Mouse (Mus musculus) C2C12 (cell line): Measurements from ENCODE around the gene Atp11a. TPM values are rescaled to one million over a fixed set of nuclear protein-coding genes. Genes with fewer than 3 reads are reported as not detected.

Source experiments
- H3K27me3 ChIP-seq: one replicate; pipeline ENCODE4 v1.6.1; 2011; ENCODE audit not compliant: control insufficient read depth, insufficient read depth, insufficient read length
- H3K36me3 ChIP-seq: one replicate; pipeline ENCODE4 v1.6.1; 2011; ENCODE audit not compliant: control insufficient read depth, insufficient read depth
- H3K4me3 ChIP-seq: one replicate; pipeline ENCODE4 v1.5.1; 2011; ENCODE audit warnings: mild to moderate bottlenecking, control low read depth; ENCODE audit not compliant: poor library complexity, insufficient read depth, severe bottlenecking
- H3K79me2 ChIP-seq: one replicate; pipeline ENCODE4 v1.6.1; 2011; ENCODE audit not compliant: control insufficient read depth, insufficient read depth
- H3K79me3 ChIP-seq: one replicate; pipeline ENCODE4 v1.6.1; 2011; ENCODE audit warnings: low read depth, control low read depth
- H3ac ChIP-seq: one replicate; pipeline ENCODE3; 2011; ENCODE audit warnings: low read depth; ENCODE audit not compliant: control insufficient read depth, insufficient read length
- CEBPB ChIP-seq: IDR thresholded peaks from one replicate; pipeline ENCODE4 v1.6.1; 2011; ENCODE audit warnings: low read depth, mild to moderate bottlenecking, control low read depth, moderate library complexity
- CTCF ChIP-seq: IDR thresholded peaks from one replicate; pipeline ENCODE4 v1.5.1; 2011; ENCODE audit not compliant: control insufficient read depth, insufficient read depth, insufficient read length
- FOSL1 ChIP-seq: IDR thresholded peaks from one replicate; pipeline ENCODE4 v1.8.0; 2011; ENCODE audit warnings: mild to moderate bottlenecking, low read length; ENCODE audit not compliant: poor library complexity, insufficient read depth, severe bottlenecking
- MAX ChIP-seq: IDR thresholded peaks from one replicate; pipeline ENCODE4 v1.6.1; 2011; ENCODE audit warnings: mild to moderate bottlenecking, control low read depth
- MYOD1 ChIP-seq: IDR thresholded peaks from one replicate; pipeline ENCODE4 v1.6.1; 2011; ENCODE audit warnings: low read depth; ENCODE audit not compliant: control insufficient read depth, insufficient read length
- MYOG ChIP-seq: IDR thresholded peaks from one replicate; pipeline ENCODE4 v1.6.1; 2011; ENCODE audit not compliant: control insufficient read depth, insufficient read length; ENCODE audit errors: extremely low read depth
- USF1 ChIP-seq: IDR thresholded peaks from one replicate; pipeline ENCODE4 v1.6.1; 2011; ENCODE audit warnings: low read depth, mild to moderate bottlenecking, control low read depth, moderate library complexity
- polyA plus RNA-seq: library from polyadenylated mRNA; unstranded; fragments of >200 nt; fragmentation: generic; extraction: Trizol; gene quantifications from one replicate; pipeline ENCODE4 v1.2.1, GENCODE M21; 2012; ENCODE audit warnings: missing spikeins

Gene Atp11a
- polyA plus RNA-seq, 1 experiment, result 16.6 TPM

- Histone ChIP-seq H3K4me3 (no peak overlapping the region), H3ac (no peak overlapping the region), H3K79me3 (peaks cover 1% of the 10 kb centered on the region), H3K36me3 (no peaks in the 10 kb centered on the region), H3K79me2 (no peaks in the 10 kb centered on the region), H3K27me3 (no peaks in the 10 kb centered on the region)
- TF ChIP-seq CTCF (no peak), MYOD1 (no peak), MYOG (no peak), MAX (no peak), USF1 (no peak), FOSL1 (no peak), CEBPB (no peak)
Observed at GRCm38 (mm10) chr8:12777171-12777570, 20.4 kb downstream of the Atp11a start.

GRCm38 (mm10) chr8:12779541-12779940 lies 22.7 kb downstream of the Atp11a start:
- Histone ChIP-seq H3ac (no peak overlapping the region), H3K79me3 (peaks cover 1% of the 10 kb centered on the region), H3K4me3 (no peak overlapping the region), H3K27me3 (no peaks in the 10 kb centered on the region), H3K36me3 (no peaks in the 10 kb centered on the region), H3K79me2 (no peaks in the 10 kb centered on the region)
- TF ChIP-seq MAX (peak; percentile 22), FOSL1 (peak; percentile 14), MYOG (no peak), USF1 (no peak), CEBPB (peak; percentile 98), MYOD1 (no peak), CTCF (no peak)

- H3K4me3 ChIP-seq, result no peak overlapping the region
- no peaks in the 10 kb centered on the region for H3K27me3 ChIP-seq
- H3K36me3 ChIP-seq, result no peaks in the 10 kb centered on the region
- H3ac ChIP-seq, result no peak overlapping the region
- H3K79me3 ChIP-seq, result no peaks in the 10 kb centered on the region
- no peak for TF ChIP-seq CEBPB
- no peaks in the 10 kb centered on the region for H3K79me2 ChIP-seq
Observed at GRCm38 (mm10) chr8:12785508-12785907, 28.7 kb downstream of the Atp11a start.

GRCm38 (mm10) chr8:12786261-12786957 lies 29.6 kb downstream of the Atp11a start:
- Histone ChIP-seq H3K79me3 (no peaks in the 10 kb centered on the region), H3K4me3 (no peak overlapping the region), H3K36me3 (no peaks in the 10 kb centered on the region), H3ac (no peak overlapping the region), H3K27me3 (no peaks in the 10 kb centered on the region), H3K79me2 (no peaks in the 10 kb centered on the region)
- TF ChIP-seq CTCF, result no peak
- no peak for TF ChIP-seq MYOD1
- no peak for TF ChIP-seq MYOG

GRCm38 (mm10) chr8:12786958-12787301 lies 30.1 kb downstream of the Atp11a start:
- Histone ChIP-seq H3K79me3 (no peaks in the 10 kb centered on the region), H3K27me3 (no peaks in the 10 kb centered on the region), H3ac (no peak overlapping the region), H3K79me2 (no peaks in the 10 kb centered on the region), H3K36me3 (no peaks in the 10 kb centered on the region), H3K4me3 (no peak overlapping the region)
- TF ChIP-seq USF1 (no peak), MYOD1 (no peak), FOSL1 (no peak), CEBPB (no peak), MAX (no peak), MYOG (no peak), CTCF (no peak)

GRCm38 (mm10) chr8:12787427-12787826 lies 30.6 kb downstream of the Atp11a start:
- Histone ChIP-seq H3ac (no peak overlapping the region), H3K36me3 (no peaks in the 10 kb centered on the region), H3K79me2 (no peaks in the 10 kb centered on the region), H3K79me3 (no peaks in the 10 kb centered on the region), H3K4me3 (no peak overlapping the region), H3K27me3 (no peaks in the 10 kb centered on the region)
- no peak for TF ChIP-seq MYOG
- no peak for TF ChIP-seq USF1
- TF ChIP-seq MYOD1, result no peak
- no peak for TF ChIP-seq CTCF
- TF ChIP-seq MAX, result no peak
- TF ChIP-seq FOSL1, result no peak
- no peak for TF ChIP-seq CEBPB
